Mouse (Mus musculus) liver, adult (tissue): Measurements from ENCODE around the gene Zfp853.

Experiments
- GATA4 ChIP-seq: IDR thresholded peaks from 2 replicates; pipeline ENCODE4 v1.6.1; 2014; ENCODE audit warnings: mild to moderate bottlenecking, low read length; ENCODE audit not compliant: insufficient replicate concordance

The Zfp853 gene

GRCm38 (mm10) chr5:143304251-143304650 is 10.8 kb upstream of the Zfp853 start:
- TF ChIP-seq GATA4: no peak

GRCm38 (mm10) chr5:143301296-143301695 is 7.9 kb upstream of the Zfp853 start:
- TF ChIP-seq GATA4: no peak

- TF ChIP-seq GATA4: no peak
Measured at GRCm38 (mm10) chr5:143299686-143300085, 6.3 kb upstream of the Zfp853 start.

- no peak for TF ChIP-seq GATA4
Measured at GRCm38 (mm10) chr5:143298391-143298790, 5.0 kb upstream of the Zfp853 start.

- TF ChIP-seq GATA4: no peak
Measured at GRCm38 (mm10) chr5:143297986-143298385, 4.6 kb upstream of the Zfp853 start.

- TF ChIP-seq GATA4: no peak
Measured at GRCm38 (mm10) chr5:143295330-143295729, 1.9 kb upstream of the Zfp853 start.

- no peak for TF ChIP-seq GATA4
Measured at GRCm38 (mm10) chr5:143294862-143295261, 1.4 kb upstream of the Zfp853 start.

GRCm38 (mm10) chr5:143292879-143293278 is 544 bp downstream of the Zfp853 start:
- TF ChIP-seq GATA4: no peak

- TF ChIP-seq GATA4: no peak
Measured at GRCm38 (mm10) chr5:143289299-143289698, 4.1 kb downstream of the Zfp853 start.

- no peak for TF ChIP-seq GATA4
Measured at GRCm38 (mm10) chr5:143288378-143288911, 5.0 kb downstream of the Zfp853 start.

GRCm38 (mm10) chr5:143287774-143288328 is 5.6 kb downstream of the Zfp853 start:
- no peak for TF ChIP-seq GATA4

GRCm38 (mm10) chr5:143284762-143285161 is 8.7 kb downstream of the Zfp853 start:
- TF ChIP-seq GATA4: no peak

- no peak for TF ChIP-seq GATA4
Measured at GRCm38 (mm10) chr5:143279247-143279646, 14.2 kb downstream of the Zfp853 start.

GRCm38 (mm10) chr5:143275761-143276160 is 17.7 kb downstream of the Zfp853 start:
- TF ChIP-seq GATA4: no peak

GRCm38 (mm10) chr5:143272540-143273330 is 20.7 kb downstream of the Zfp853 start:
- TF ChIP-seq GATA4: no peak

GRCm38 (mm10) chr5:143272108-143272507 is 21.3 kb downstream of the Zfp853 start:
- no peak for TF ChIP-seq GATA4
